Mouse (Mus musculus) cerebellum, adult 2 months (tissue): ENCODE measurements around the gene Plekhg3.

ENCODE experiments used
- CTCF ChIP-seq: fragments of 200-500 bp; IDR thresholded peaks from 2 replicates; pipeline ENCODE4 v1.5.1; 2011; ENCODE audit warnings: low read depth, mild to moderate bottlenecking, control low read depth, low read length, moderate library complexity, borderline replicate concordance; ENCODE audit not compliant: insufficient read depth
- POLR2A ChIP-seq: fragments of 200-500 bp; IDR thresholded peaks from 2 replicates; pipeline ENCODE4 v1.6.1; 2011; ENCODE audit warnings: low read length, control low read depth, borderline replicate concordance; ENCODE audit not compliant: insufficient read depth

GRCm38 (mm10) chr12:76593254-76593653 is 62.6 kb downstream of the Plekhg3 start:
- TF ChIP-seq POLR2A (no peak), CTCF (no peak)
